Mouse (Mus musculus): ENCODE measurements around the gene Cebpa. TPM values are rescaled to one million over a fixed set of nuclear protein-coding genes. Genes with fewer than 3 reads are reported as not detected.

Gene Cebpa
- total RNA-seq, 2 experiments from 2014 or later = 16.6 to 18.0 TPM

DNA sequence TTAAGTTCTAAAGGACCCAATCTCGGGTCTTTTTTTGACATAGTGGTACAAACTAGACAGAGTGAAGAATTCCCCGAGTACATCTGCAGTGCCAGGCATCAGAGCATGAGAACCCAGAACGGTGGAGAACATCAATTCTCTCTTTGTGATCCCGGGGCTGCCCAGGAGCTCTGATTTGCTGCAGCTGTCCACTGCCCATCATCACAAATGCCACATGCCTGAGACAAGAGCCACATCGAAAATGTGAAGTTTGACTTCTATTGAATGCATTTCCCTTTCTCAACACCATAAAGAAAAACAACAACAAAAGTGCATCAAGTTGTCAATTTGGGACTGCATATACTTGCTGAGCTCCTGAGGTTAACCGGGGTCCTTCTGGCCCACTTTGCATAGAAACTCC lies 43.4 kb downstream of the Cebpa start:
- Histone ChIP-seq H3K4me3 (no peak overlapping the region), H3K27ac (no peak overlapping the region)
- DNase-seq (ENCODE audit: low spot score in 2 of 2) = no peak
- TF ChIP-seq CTCF (conservative IDR thresholded peaks at IDR 0.05) = no peak

DNA sequence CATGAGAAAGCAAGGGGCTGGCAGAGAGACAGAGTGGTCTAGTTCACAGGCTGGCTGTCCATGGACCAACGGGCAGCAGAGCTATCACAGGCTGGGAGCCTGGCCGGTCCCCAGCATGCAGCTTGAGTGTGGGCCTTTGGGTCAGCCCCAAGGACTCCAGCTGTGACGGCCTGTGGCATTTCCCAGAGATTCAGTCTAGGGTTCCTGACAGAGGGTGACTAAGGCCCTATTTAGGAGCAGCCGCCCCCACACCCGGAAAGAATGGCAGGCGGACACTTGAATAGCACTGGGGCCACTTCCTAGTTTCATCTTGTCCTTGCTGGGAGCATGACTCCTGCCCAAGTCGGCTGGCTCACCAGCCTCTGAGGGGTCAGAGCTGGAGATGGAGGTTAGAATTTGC lies 44.5 kb downstream of the Cebpa start:
- no peak overlapping the region for H3K4me3 ChIP-seq
- no peak for DNase-seq (ENCODE audit: low spot score in 2 of 2)
- H3K27ac ChIP-seq = no peak overlapping the region
- no peak for TF ChIP-seq CTCF (conservative IDR thresholded peaks at IDR 0.05)

DNA sequence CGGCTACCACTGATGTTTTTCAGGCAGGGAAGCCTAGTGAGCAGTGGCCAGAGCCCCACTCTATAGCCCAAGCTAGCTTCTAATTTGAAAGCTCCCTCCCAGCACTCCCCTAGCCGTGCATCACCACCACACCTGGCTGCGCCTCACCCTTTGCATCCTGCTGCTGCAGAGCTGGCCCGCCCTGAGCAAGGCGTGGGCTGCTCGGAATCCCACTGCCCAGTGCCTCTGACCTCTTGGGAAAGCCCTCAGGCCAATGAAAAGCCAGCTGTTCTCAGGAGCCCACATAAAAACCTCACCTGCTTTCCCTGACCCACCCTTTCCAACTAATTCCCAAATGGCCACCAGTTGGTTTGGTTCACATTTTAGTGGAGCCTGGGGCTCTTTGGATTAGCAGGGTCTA lies 45.0 kb downstream of the Cebpa start:
- no peak overlapping the region for H3K4me3 ChIP-seq
- DNase-seq (ENCODE audit: low spot score in 2 of 2) = no peak
- H3K27ac ChIP-seq = no peak overlapping the region
- TF ChIP-seq CTCF (conservative IDR thresholded peaks at IDR 0.05) = no peak

DNA sequence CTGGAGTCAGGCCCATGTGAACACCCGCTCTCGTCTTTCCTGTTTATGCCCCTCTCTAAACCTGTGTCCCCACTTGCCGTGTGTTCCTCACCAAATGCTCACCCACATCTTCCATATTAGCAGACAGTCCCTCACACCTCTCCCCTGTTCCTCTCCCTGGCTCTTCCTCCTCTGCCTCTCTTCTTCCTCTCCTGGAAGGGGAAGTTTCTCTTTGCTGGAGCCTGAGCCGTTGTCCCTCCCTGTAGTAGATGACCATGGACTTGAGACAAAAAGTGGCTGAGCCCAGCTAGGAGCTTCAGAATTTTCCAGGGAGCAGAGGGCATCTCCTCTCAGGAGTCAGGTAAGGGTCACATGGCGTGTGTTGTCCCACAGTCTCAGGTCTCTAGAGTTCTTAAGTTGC lies 47.9 kb downstream of the Cebpa start:
- H3K27ac ChIP-seq = no peak overlapping the region
- TF ChIP-seq CTCF (conservative IDR thresholded peaks at IDR 0.05) = no peak
- no peak overlapping the region for H3K4me3 ChIP-seq
- no peak for DNase-seq (ENCODE audit: low spot score in 2 of 2)

DNA sequence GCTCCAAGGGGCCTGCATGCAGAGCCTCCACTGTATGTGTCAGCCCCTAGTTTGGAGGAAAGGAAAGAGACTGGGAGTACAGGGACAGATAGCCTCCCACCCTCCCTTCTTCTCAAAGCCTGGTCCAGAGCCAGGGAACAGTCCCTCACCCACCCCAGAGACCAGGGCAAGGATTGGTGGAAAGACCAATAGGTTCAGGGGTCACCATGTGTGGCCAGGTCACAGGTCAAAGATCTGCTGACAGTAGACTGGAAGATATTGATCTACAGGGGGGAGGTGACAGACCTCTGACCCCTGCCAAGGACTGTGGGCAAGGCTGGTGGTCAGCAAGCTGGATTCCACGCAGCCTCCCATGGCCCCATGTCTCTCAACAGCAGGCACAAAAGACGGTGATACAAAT lies 48.8 kb downstream of the Cebpa start:
- no peak for TF ChIP-seq CTCF (conservative IDR thresholded peaks at IDR 0.05)
- H3K27ac ChIP-seq = no peak overlapping the region
- no peak for DNase-seq (ENCODE audit: low spot score in 2 of 2)
- no peak overlapping the region for H3K4me3 ChIP-seq

DNA sequence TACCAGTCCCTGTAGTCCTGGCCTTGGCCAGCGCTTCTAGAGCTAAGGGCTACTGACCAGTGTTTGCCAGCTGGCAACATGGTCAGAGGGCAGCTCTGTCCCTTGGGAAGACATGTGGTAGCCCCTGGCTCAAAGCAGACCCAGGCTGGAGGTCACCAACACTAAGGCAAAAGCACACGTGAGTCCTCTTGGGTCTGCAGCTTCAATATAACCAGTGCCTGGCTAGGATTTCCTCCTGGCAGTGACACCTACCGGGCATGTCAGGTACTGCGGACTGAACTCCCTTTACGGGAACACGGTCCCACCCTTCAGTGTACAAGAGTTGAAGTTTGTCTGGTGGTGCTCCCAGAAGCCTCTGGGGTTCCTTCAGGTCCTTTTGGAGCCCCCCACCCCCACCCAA lies 50.2 kb downstream of the Cebpa start:
- Histone ChIP-seq H3K27ac (no peak overlapping the region), H3K4me3 (no peak overlapping the region)
- peak; percentile 81 to 91 for DNase-seq (ENCODE audit: low spot score in 2 of 2)
- TF ChIP-seq CTCF (conservative IDR thresholded peaks at IDR 0.05) = peak; percentile 100

Small RNA genes within 50 kb of the gene (microRNA-seq; reads per million reads assigned to microRNA genes)
- 0 reads per million in 2 experiments for gene Gm25033

Other genes with a start within 250 kb of the Cebpa start
- 10 to 100 TPM; 31.4 to 31.8 TPM for gene Pepd, start 206.9 kb upstream of the Cebpa start, total RNA-seq (2021)
- gene Cebpg, start 62.7 kb upstream of the Cebpa start, total RNA-seq (2021) = 10 to 100 TPM; 28.0 to 32.8 TPM
- gene Slc7a10, start 67.1 kb downstream of the Cebpa start, total RNA-seq (2021) = 10 to 100 TPM; 50.0 to 50.6 TPM
- gene Lrp3, start 96.2 kb downstream of the Cebpa start, total RNA-seq (2021) = 10 to 100 TPM; 73.2 to 76.7 TPM
- gene Gpatch1, start 199.1 kb downstream of the Cebpa start, total RNA-seq (2021) = 10 to 100 TPM; 27.5 to 29.4 TPM
- gene Rhpn2, start 214.9 kb downstream of the Cebpa start, total RNA-seq (2021) = 1 to 10 TPM; 4.3 to 5.9 TPM

Measured in layer of hippocampus, adult 2 months (tissue).